Mouse (Mus musculus): ENCODE measurements around the gene Ulbp1. TPM values are rescaled to one million over a fixed set of nuclear protein-coding genes. Genes with fewer than 3 reads are reported as not detected.
"Not testable (repeated sequence)": the region's sequence is repeated elsewhere in the genome, so short reads cannot be mapped to it uniquely, and the experiment has no call there.

Gene Ulbp1
- under 1 TPM; 0.50 to 0.53 TPM for total RNA-seq (2021)

GRCm38 (mm10) chr10:7473197-7473889, at the start of gene Ulbp1:
Ulbp1 (minus strand) TSS chr10:7473638.
- DNase-seq: no peak

- DNase-seq: not testable (repeated sequence)
Observed at GRCm38 (mm10) chr10:7498180-7498579, 24.7 kb upstream of the Ulbp1 start.

- not testable (repeated sequence) for DNase-seq
Observed at GRCm38 (mm10) chr10:7492384-7492783, 18.9 kb upstream of the Ulbp1 start.

GRCm38 (mm10) chr10:7483650-7484049, 10.2 kb upstream of the Ulbp1 start:
- DNase-seq: no peak

GRCm38 (mm10) chr10:7474225-7474624, 787 bp upstream of the Ulbp1 start:
- not testable (repeated sequence) for DNase-seq

- no peak for DNase-seq
Observed at GRCm38 (mm10) chr10:7471664-7472063, 1.8 kb downstream of the Ulbp1 start.

- DNase-seq: no peak
Observed at GRCm38 (mm10) chr10:7470457-7470856, 3.0 kb downstream of the Ulbp1 start.

- peak; percentile 34 to 59 for DNase-seq
Observed at GRCm38 (mm10) chr10:7469716-7470414, 3.6 kb downstream of the Ulbp1 start.

GRCm38 (mm10) chr10:7462006-7462405, 11.4 kb downstream of the Ulbp1 start:
- DNase-seq: no peak

GRCm38 (mm10) chr10:7438928-7439327, 34.5 kb downstream of the Ulbp1 start:
- no peak for DNase-seq

- no peak for DNase-seq
Observed at GRCm38 (mm10) chr10:7393143-7394035, 80.0 kb downstream of the Ulbp1 start.

GRCm38 (mm10) chr10:7391935-7392930, 81.2 kb downstream of the Ulbp1 start:
- DNase-seq: no peak

GRCm38 (mm10) chr10:7391561-7391934, 81.9 kb downstream of the Ulbp1 start:
- DNase-seq: no peak

GRCm38 (mm10) chr10:7391108-7391507, 82.3 kb downstream of the Ulbp1 start:
- no peak for DNase-seq

Other genes starting within 250 kb of the Ulbp1 start
- 100 to 1,000 TPM; 195 to 210 TPM for gene Lrp11, start 116.2 kb upstream of the Ulbp1 start, total RNA-seq (2021)
- 1 to 10 TPM; 5.3 to 5.4 TPM for gene Nup43, start 193.9 kb upstream of the Ulbp1 start, total RNA-seq (2021)
- gene Pcmt1, start 207.5 kb upstream of the Ulbp1 start, total RNA-seq (2021): 100 to 1,000 TPM; 159 to 166 TPM
- gene Lats1, start 207.6 kb upstream of the Ulbp1 start, total RNA-seq (2021): 10 to 100 TPM; 33.5 to 38.6 TPM

Measured in layer of hippocampus, postnatal 36 days (tissue).